Mouse (Mus musculus) midbrain, postnatal 0 days (tissue): ENCODE measurements around the gene Extl1. TPM values are rescaled to one million over a fixed set of nuclear protein-coding genes. Genes with fewer than 3 reads are reported as not detected.
"Not testable (repeated sequence)": the region's sequence is repeated elsewhere in the genome, so short reads cannot be mapped to it uniquely, and the experiment has no call there.

ENCODE experiments used
- ATAC-seq: fragments of 200-750 bp; cut with Nextera tagmentation; 2 replicates; pipeline ENCODE4 v1.8.0; 2017; ENCODE audit warnings: moderate number of reproducible peaks, mild to moderate bottlenecking, moderate TSS enrichment, moderate library complexity; ENCODE audit not compliant: low FRiP score
- DNase-seq: peaks from one replicate; pipeline ENCODE4 v3.0.0-alpha.2; 2015; ENCODE audit warnings: low spot score
- H3K27ac ChIP-seq: fragments of 300-500 bp; sonication (generic); 2 replicates; pipeline ENCODE4 v1.5.1; 2014; ENCODE audit warnings: low read depth, mild to moderate bottlenecking, low read length, mixed read lengths
- H3K27me3 ChIP-seq: fragments of 300-500 bp; sonication (generic); 2 replicates; pipeline ENCODE4 v1.6.1; 2014; ENCODE audit warnings: low read length, control low read depth, mixed read lengths; ENCODE audit not compliant: insufficient read depth
- H3K36me3 ChIP-seq: fragments of 300-500 bp; sonication (generic); 2 replicates; pipeline ENCODE4 v1.6.1; 2014; ENCODE audit warnings: low read length, control low read depth, mixed read lengths; ENCODE audit not compliant: insufficient read depth
- H3K4me1 ChIP-seq: fragments of 300-500 bp; sonication (generic); 2 replicates; pipeline ENCODE4 v1.6.1; 2014; ENCODE audit warnings: mild to moderate bottlenecking, control low read depth, antibody characterized with exemption, low read length, mixed read lengths; ENCODE audit not compliant: insufficient read depth
- H3K4me2 ChIP-seq: fragments of 300-500 bp; sonication (generic); 2 replicates; pipeline ENCODE4 v1.6.1; 2014; ENCODE audit warnings: low read depth, mild to moderate bottlenecking, low read length, mixed read lengths; ENCODE audit not compliant: poor library complexity, severe bottlenecking
- H3K4me3 ChIP-seq: fragments of 300-500 bp; sonication (generic); 2 replicates; pipeline ENCODE4 v1.5.1; 2014; ENCODE audit warnings: low read depth, mild to moderate bottlenecking, low read length, moderate library complexity
- H3K9ac ChIP-seq: fragments of 300-500 bp; sonication (generic); replicated peaks from 2 replicates; pipeline ENCODE4 v1.6.1; 2014; ENCODE audit warnings: mild to moderate bottlenecking, low read length, moderate library complexity, mixed read lengths; ENCODE audit not compliant: poor library complexity, severe bottlenecking
- H3K9me3 ChIP-seq: fragments of 300-500 bp; sonication (generic); 2 replicates; pipeline ENCODE4 v1.6.1; 2016; ENCODE audit warnings: low read length, control low read depth
- CTCF ChIP-seq: IDR thresholded peaks from 2 replicates; pipeline ENCODE4 v1.5.1; 2016; ENCODE audit warnings: antibody characterized with exemption, mild to moderate bottlenecking
- WGBS: fragments of 180-500 bp; shearing (Covaris S2); extraction: QIAGEN DNeasy Blood & Tissue Kit; methylation state at CpG from one replicate; pipeline ENCODE4 v1.1.7; 2014; 5-methylcytosine and 5-hydroxymethylcytosine counted together
- polyA plus RNA-seq: library from polyadenylated mRNA; unstranded; fragments of >200 nt; fragmentation: Nextera tagmentation; extraction: Ambion mirVana; gene quantifications from 2 replicates; pipeline ENCODE4 v1.2.1, GENCODE M21; 2015
- total RNA-seq: library from RNA; depleted of rRNA; stranded (reverse); fragments of >200 nt; gene quantifications from 2 replicates; pipeline ENCODE4 v1.2.3, GENCODE M21; 2014

Extl1 gene
- total and polyA plus RNA-seq, 2 experiments from 2014 or later = 0.79 to 2.1 TPM

DNA sequence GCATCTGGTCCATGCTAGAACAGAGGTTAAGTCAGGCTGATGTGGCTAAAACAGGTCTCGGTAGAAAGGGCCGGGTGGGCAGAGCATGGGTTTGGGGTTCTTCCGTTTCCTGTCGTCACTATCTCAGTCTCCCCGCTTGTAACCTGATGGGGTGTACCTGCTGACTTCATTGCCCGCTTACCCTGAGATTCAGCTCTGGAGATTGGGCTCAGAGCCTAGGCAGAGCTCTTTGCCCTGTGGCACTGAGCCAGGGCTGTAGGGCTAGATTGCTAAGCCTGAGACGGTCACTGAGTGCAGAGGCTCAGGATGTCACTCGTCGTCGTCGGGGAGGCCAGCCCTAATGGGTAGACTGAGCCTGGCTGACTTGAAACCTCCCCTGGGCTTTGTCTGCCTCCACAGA is 35.6 kb downstream of the Extl1 start:
- no peak for DNase-seq
- Histone ChIP-seq H3K27ac (no peak overlapping the region), H3K4me2 (no peak overlapping the region), H3K9me3 (no peaks in the 10 kb centered on the region), H3K36me3 (no peaks in the 10 kb centered on the region), H3K4me1 (peaks cover 3% of the 10 kb centered on the region; the same call in 1 of the 2 replicates), H3K9ac (no peak overlapping the region), H3K27me3 (peaks cover 13% of the 10 kb centered on the region), H3K4me3 (no peak overlapping the region)
- no peak for ATAC-seq
- no peak for TF ChIP-seq CTCF
- WGBS = 77% methylated on average over 11 of the region's 11 CpGs

DNA sequence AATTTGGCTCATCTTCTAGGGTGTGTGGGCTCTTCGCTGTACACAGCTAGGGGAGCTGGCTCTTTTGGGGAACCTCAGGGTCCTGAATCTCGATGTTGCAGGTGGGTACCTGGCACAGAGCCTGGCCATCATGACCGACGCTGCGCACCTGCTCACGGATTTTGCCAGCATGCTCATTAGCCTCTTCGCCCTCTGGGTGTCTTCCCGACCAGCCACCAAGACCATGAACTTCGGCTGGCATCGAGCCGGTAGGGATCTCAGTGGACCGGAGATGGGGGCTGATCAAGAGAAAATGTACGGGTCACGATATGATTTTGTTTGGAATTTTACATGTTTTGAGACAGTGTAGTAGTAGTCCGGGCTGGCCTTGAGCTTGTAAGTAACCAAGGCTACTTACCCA is 37.8 kb downstream of the Extl1 start:
- Histone ChIP-seq H3K27ac (no peak overlapping the region), H3K4me2 (no peak overlapping the region), H3K4me1 (peaks cover 5% of the 10 kb centered on the region; the same call in 1 of the 2 replicates), H3K4me3 (no peak overlapping the region), H3K27me3 (peaks cover 26% of the 10 kb centered on the region), H3K9ac (no peak overlapping the region), H3K9me3 (no peaks in the 10 kb centered on the region), H3K36me3 (no peaks in the 10 kb centered on the region)
- DNase-seq (no peak), ATAC-seq (no peak)
- no peak for TF ChIP-seq CTCF
- 91% methylated on average over 15 of the region's 15 CpGs for WGBS

DNA sequence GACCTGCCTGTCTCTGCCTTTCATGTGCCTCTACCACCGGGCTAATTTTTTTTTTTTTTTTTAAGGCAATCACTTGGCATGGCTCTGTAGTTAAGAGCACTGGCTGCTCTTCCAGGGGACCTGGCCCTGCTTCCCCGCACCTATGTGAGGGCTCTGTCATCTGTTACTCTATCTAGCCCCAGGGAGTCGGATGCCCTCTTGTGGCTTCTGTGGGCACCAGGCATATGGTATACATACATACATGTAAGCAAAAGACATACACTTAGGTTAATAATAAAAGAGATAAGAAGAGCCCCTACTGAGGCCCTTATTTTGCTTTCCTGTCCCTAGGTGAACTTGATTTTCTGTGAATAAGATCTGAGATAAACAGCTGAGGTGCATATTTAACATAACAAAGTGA is 39.0 kb downstream of the Extl1 start:
- no peaks in the 10 kb centered on the region for H3K9me3 ChIP-seq
- H3K4me3 ChIP-seq = no peak overlapping the region
- DNase-seq (no peak), ATAC-seq (no peak)
- no peak overlapping the region for H3K9ac ChIP-seq
- WGBS = 53% methylated on average over 3 of the region's 3 CpGs
- H3K36me3 ChIP-seq = no peaks in the 10 kb centered on the region
- peaks cover 26% of the 10 kb centered on the region for H3K27me3 ChIP-seq
- no peak overlapping the region for H3K4me2 ChIP-seq
- no peak overlapping the region for H3K27ac ChIP-seq
- H3K4me1 ChIP-seq = peaks cover 5% of the 10 kb centered on the region; the same call in 1 of the 2 replicates
- TF ChIP-seq CTCF = no peak

DNA sequence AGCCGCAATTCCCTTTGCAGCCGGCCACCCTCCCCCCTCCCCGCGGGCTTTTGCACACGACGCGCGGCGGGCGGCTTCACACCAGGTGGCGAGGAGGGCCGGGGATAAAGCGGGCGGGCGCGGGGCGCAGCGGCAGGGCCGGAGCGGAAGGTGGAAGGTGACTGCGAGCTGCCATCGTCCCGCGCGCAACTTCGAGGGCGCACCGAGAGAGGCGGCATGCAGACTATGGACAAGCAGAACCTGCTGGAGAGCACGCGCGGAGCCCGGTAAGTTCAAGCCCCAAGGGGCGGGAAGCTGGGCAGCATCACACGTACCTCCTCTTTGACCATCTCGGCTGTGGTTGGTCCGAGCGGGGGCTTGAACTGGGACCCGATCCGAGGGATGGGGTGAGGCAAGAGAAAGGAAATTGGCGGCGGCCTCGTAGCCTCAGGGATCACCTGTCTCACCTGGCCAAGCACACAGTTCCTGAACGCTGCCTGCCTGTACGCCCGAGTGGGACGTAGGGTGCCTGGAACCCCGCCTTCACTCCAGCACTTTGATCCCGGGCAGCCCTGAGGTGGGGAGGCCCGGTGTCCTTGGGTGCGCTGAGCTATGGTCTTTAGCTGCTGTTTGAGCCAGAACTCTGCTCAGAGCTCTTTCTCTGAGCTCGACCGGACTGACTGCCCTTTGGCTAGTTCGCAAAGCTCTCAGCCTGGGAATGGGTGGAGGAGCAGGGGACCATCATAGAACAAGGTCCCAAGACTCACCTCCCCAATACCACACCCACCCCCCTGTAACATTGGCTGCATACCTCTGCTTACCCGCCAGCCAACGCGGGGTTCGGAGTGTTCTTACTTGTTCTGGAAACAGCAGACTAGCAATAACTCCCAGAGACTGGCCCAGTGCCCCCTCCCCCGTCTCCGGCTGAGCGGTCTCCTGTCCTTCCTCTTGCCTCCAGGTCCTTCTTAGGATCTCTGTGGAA is 40.3 kb downstream of the Extl1 start, which contains the start of gene Slc30a2:
Gene Slc30a2 (plus strand): TSS at position 111 of the 961 bp plus-strand sequence.
- Histone ChIP-seq H3K27ac (no peak within 1 kb of the TSS), H3K9ac (no peak within 1 kb of the TSS; the same call in 1 of the 2 replicates), H3K4me1 (peaks cover 5% of the 10 kb centered on the region; the same call in 1 of the 2 replicates), H3K27me3 (peaks cover 26% of the 10 kb centered on the region), H3K36me3 (no peaks in the 10 kb centered on the region), H3K4me3 (peak within 1 kb of the TSS; percentile 26), H3K9me3 (no peaks in the 10 kb centered on the region), H3K4me2 (peak within 1 kb of the TSS; percentile 45)
- WGBS = 3% methylated on average over 60 of the region's 61 CpGs
- no peak for TF ChIP-seq CTCF
- DNase-seq (no peak), ATAC-seq (no peak)

DNA sequence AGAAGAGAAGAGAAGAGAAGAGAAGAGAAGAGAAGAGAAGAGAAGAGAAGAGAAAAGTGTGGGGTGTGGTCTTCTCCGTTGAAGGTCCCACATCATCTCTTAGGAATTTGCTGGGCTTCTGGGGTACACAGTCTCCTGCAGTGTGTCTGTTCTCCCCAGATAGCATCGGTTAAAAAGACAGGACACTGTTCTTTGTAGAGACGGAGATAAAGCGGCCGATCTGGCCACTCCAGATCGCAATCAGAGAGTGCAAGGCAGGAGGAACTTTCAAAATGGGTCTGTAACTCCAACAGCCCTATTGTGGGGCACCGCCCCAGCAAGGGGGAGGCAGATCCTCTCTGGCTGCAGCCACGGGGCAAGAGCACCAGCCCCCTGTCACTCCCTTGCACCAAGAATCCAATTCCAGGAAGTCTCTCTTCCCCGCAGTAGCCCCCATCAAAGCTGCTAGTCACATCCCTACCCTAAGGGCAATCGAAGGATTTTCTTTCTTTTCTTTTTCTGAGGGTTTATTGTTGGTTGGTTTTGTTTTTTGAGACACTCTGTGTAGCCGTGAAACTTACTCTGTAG is 41.4 kb downstream of the Extl1 start:
- Histone ChIP-seq H3K4me1 (peaks cover 5% of the 10 kb centered on the region; the same call in 1 of the 2 replicates), H3K36me3 (no peaks in the 10 kb centered on the region), H3K27ac (no peak overlapping the region), H3K4me3 (no peak overlapping the region), H3K4me2 (no peak overlapping the region), H3K9ac (no peak overlapping the region), H3K27me3 (peaks cover 26% of the 10 kb centered on the region), H3K9me3 (no peaks in the 10 kb centered on the region)
- WGBS = 47% methylated on average over 11 of the region's 11 CpGs
- TF ChIP-seq CTCF = no peak
- ATAC-seq (no peak), DNase-seq (no peak)

DNA sequence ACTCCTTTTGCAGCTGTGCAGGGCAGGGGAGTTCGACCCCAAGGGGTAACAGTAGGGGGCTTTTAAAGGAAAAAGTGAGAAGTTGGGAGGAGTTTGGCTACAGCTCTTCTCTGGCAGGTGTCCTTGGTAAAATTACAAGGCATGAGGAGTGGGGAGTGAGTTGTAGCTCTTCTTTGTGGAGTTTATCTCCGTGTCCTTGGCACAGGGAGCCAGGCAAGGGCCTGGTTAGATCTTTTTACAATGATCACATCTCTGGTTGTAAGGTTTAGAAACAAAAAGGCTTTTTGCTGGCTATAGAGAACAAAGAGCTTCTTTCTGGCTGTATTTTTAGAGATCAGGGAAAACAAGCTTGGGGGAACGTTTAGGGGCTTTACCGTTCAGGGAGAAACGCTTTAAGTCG is 42.4 kb downstream of the Extl1 start:
- H3K4me2 ChIP-seq, H3K27ac ChIP-seq, H3K36me3 ChIP-seq, H3K4me3 ChIP-seq, H3K4me1 ChIP-seq, DNase-seq, H3K9ac ChIP-seq, H3K9me3 ChIP-seq, ATAC-seq: not testable (repeated sequence)
- peaks cover 26% of the 10 kb centered on the region for H3K27me3 ChIP-seq
- WGBS = 54% methylated on average over 6 of the region's 6 CpGs
